Mouse (Mus musculus) MEL (cell line): ENCODE measurements around the gene Barx2. TPM values are rescaled to one million over a fixed set of nuclear protein-coding genes. Genes with fewer than 3 reads are reported as not detected.

Experiments used
- DNase-seq: peaks from one replicate; pipeline ENCODE4 v3.0.0; 2011; ENCODE audit warnings: low read depth, low spot score
- H3K27ac ChIP-seq: 2 replicates; pipeline ENCODE4 v1.5.1; 2012; ENCODE audit warnings: low read depth, mild to moderate bottlenecking, control low read depth, low read length, moderate library complexity; ENCODE audit not compliant: control insufficient read depth
- H3K27me3 ChIP-seq, 2 experiments: fragments of 150-350 bp in 1 of 2; sonication (generic) in 1 of 2; 2 replicates each; pipeline ENCODE4 v1.6.1; 2012; ENCODE audit warnings: low read length in 2 of 2, mild to moderate bottlenecking in 2 of 2, improper control_type of control experiment in 1 of 2, moderate library complexity in 1 of 2; ENCODE audit not compliant: insufficient read depth in 2 of 2, control insufficient read depth in 1 of 2
- H3K36me3 ChIP-seq, 2 experiments: 2 replicates each; pipeline ENCODE4 v1.6.1; 2012 to 2014; ENCODE audit warnings: low read length in 2 of 2, improper control_type of control experiment in 1 of 2, inconsistent platforms in 1 of 2, mild to moderate bottlenecking in 1 of 2; ENCODE audit not compliant: insufficient read depth in 2 of 2, control insufficient read depth in 1 of 2
- H3K4me1 ChIP-seq, 2 experiments: fragments of 150-350 bp in 1 of 2; sonication (generic) in 1 of 2; 2 replicates each; pipeline ENCODE4 v1.6.1; 2012; ENCODE audit warnings: low read length in 2 of 2, improper control_type of control experiment in 1 of 2, mild to moderate bottlenecking in 1 of 2; ENCODE audit not compliant: insufficient read depth in 2 of 2, control insufficient read depth in 1 of 2
- H3K4me3 ChIP-seq, 2 experiments: fragments of 150-350 bp in 1 of 2; sonication (generic) in 1 of 2; 2 replicates each; pipeline ENCODE4 v1.5.1; 2012; ENCODE audit warnings: low read depth in 2 of 2, low read length in 2 of 2, mild to moderate bottlenecking in 2 of 2, moderate library complexity in 2 of 2, control low read depth in 1 of 2, improper control_type of control experiment in 1 of 2; ENCODE audit not compliant: control insufficient read depth in 1 of 2, insufficient read depth in 1 of 2
- H3K79me2 ChIP-seq: 2 replicates; pipeline ENCODE4 v1.6.1; 2012; ENCODE audit warnings: mild to moderate bottlenecking, low read length, moderate library complexity; ENCODE audit not compliant: control insufficient read depth, poor library complexity, insufficient read depth
- H3K9ac ChIP-seq: 2 replicates; pipeline ENCODE4 v1.6.1; 2012; ENCODE audit warnings: low read depth, mild to moderate bottlenecking, control low read depth, low read length, moderate library complexity; ENCODE audit not compliant: control insufficient read depth, poor library complexity, severe bottlenecking
- H3K9me3 ChIP-seq: fragments of 150-350 bp; sonication (generic); replicated peaks from 2 replicates; pipeline ENCODE4 v1.6.1; 2012; ENCODE audit warnings: mild to moderate bottlenecking, low read length, improper control_type of control experiment, moderate library complexity; ENCODE audit not compliant: insufficient read depth
- BHLHE40 ChIP-seq: IDR thresholded peaks from 2 replicates; pipeline ENCODE4 v1.6.1; 2012; ENCODE audit warnings: low read depth, mild to moderate bottlenecking, inconsistent platforms, low read length, improper control_type of control experiment, borderline replicate concordance
- CHD1 ChIP-seq: IDR thresholded peaks from 2 replicates; pipeline ENCODE4 v1.6.1; 2012; ENCODE audit warnings: low read depth, mild to moderate bottlenecking, inconsistent platforms, low read length, improper control_type of control experiment
- CTCF ChIP-seq, 3 experiments: IDR thresholded peaks in 2 of 3; conservative IDR thresholded peaks in 1 of 3; 2 replicates each; pipeline ENCODE4 v1.5.1; 2011 to 2012; ENCODE audit warnings: low read length in 3 of 3, low read depth in 2 of 3, mild to moderate bottlenecking in 2 of 3, improper control_type of control experiment in 1 of 3, inconsistent platforms in 1 of 3, mixed read lengths in 1 of 3, moderate library complexity in 1 of 3; ENCODE audit not compliant: control insufficient read depth in 1 of 3, insufficient read depth in 1 of 3, poor library complexity in 1 of 3, severe bottlenecking in 1 of 3
- E2F4 ChIP-seq: IDR thresholded peaks from 2 replicates; pipeline ENCODE4 v1.6.1; 2011; ENCODE audit warnings: low read depth, low read length, improper control_type of control experiment, borderline replicate concordance
- EP300 ChIP-seq, 2 experiments: IDR thresholded peaks; 2 replicates each; pipeline ENCODE4 v1.6.1; 2011; ENCODE audit warnings: improper control_type of control experiment in 2 of 2, low read length in 2 of 2, low read depth in 1 of 2, mild to moderate bottlenecking in 1 of 2
- GABPA ChIP-seq: IDR thresholded peaks from 2 replicates; pipeline ENCODE4 v1.6.1; 2012; ENCODE audit warnings: low read depth, mild to moderate bottlenecking, inconsistent platforms, low read length, improper control_type of control experiment, moderate library complexity
- GATA1 ChIP-seq: IDR thresholded peaks from 2 replicates; pipeline ENCODE4 v1.6.1; 2011; ENCODE audit warnings: low read depth, low read length, improper control_type of control experiment
- KAT2A ChIP-seq: conservative IDR thresholded peaks from 2 replicates; pipeline ENCODE4 v1.6.1; 2012; ENCODE audit warnings: low read depth, low read length, improper control_type of control experiment, inconsistent platforms
- MAFK ChIP-seq: IDR thresholded peaks from 2 replicates; pipeline ENCODE4 v1.6.1; 2011; ENCODE audit warnings: low read depth, mild to moderate bottlenecking, low read length, improper control_type of control experiment, borderline replicate concordance
- MAX ChIP-seq: IDR thresholded peaks from 2 replicates; pipeline ENCODE4 v1.6.1; 2011; ENCODE audit warnings: low read length, improper control_type of control experiment
- MYB ChIP-seq: IDR thresholded peaks from 2 replicates; pipeline ENCODE4 v1.6.1; 2011; ENCODE audit warnings: mild to moderate bottlenecking, low read depth, low read length, improper control_type of control experiment
- MYC ChIP-seq: IDR thresholded peaks from 2 replicates; pipeline ENCODE4 v1.6.1; 2011; ENCODE audit warnings: low read depth, mild to moderate bottlenecking, low read length, improper control_type of control experiment, moderate library complexity
- NELFE ChIP-seq: IDR thresholded peaks from 2 replicates; pipeline ENCODE4 v1.6.1; 2011; ENCODE audit warnings: low read depth, low read length, improper control_type of control experiment
- NRF1 ChIP-seq: IDR thresholded peaks from 2 replicates; pipeline ENCODE4 v1.6.1; 2014; ENCODE audit warnings: low read depth, mild to moderate bottlenecking, inconsistent platforms, low read length, improper control_type of control experiment, moderate library complexity; ENCODE audit not compliant: poor library complexity, insufficient read depth, severe bottlenecking
- POLR2AphosphoS2 ChIP-seq: IDR thresholded peaks from 2 replicates; pipeline ENCODE4 v1.6.1; 2011; ENCODE audit warnings: low read length, improper control_type of control experiment
- POLR2AphosphoS5 ChIP-seq: IDR thresholded peaks from 2 replicates; pipeline ENCODE4 v1.6.1; 2012; ENCODE audit warnings: low read depth, borderline replicate concordance, mild to moderate bottlenecking, inconsistent platforms, low read length, moderate library complexity, mixed read lengths
- SIN3A ChIP-seq: IDR thresholded peaks from 2 replicates; pipeline ENCODE4 v1.6.1; 2012; ENCODE audit warnings: low read length, improper control_type of control experiment, inconsistent platforms
- TAL1 ChIP-seq: IDR thresholded peaks from 2 replicates; pipeline ENCODE4 v1.6.1; 2012; ENCODE audit warnings: mild to moderate bottlenecking, inconsistent platforms, low read length, moderate library complexity, mixed read lengths
- ZKSCAN1 ChIP-seq: IDR thresholded peaks from 2 replicates; pipeline ENCODE4 v1.6.1; 2012; ENCODE audit warnings: low read depth, mild to moderate bottlenecking, inconsistent platforms, low read length, improper control_type of control experiment, moderate library complexity
- polyA plus RNA-seq, 2 experiments: library from polyadenylated mRNA; stranded (reverse) in 1 of 2; unstranded in 1 of 2; fragments of >175 nt in 1 of 2; fragments of >200 nt in 1 of 2; gene quantifications; 2 replicates each; pipeline versions ENCODE4 v1.2.1 to v1.2.4; 2012; ENCODE audit warnings: low replicate concordance in 2 of 2, low read depth in 1 of 2; ENCODE audit not compliant: insufficient read length in 2 of 2, insufficient read depth in 1 of 2, missing spikeins in 1 of 2
- total RNA-seq: library from RNA; depleted of rRNA; stranded (reverse); fragments of 300-350 nt; gene quantifications from 2 replicates; pipeline ENCODE4 v1.2.3, GENCODE M21; 2012

Barx2 gene
- total and polyA plus RNA-seq, 3 experiments: not detected

DNA sequence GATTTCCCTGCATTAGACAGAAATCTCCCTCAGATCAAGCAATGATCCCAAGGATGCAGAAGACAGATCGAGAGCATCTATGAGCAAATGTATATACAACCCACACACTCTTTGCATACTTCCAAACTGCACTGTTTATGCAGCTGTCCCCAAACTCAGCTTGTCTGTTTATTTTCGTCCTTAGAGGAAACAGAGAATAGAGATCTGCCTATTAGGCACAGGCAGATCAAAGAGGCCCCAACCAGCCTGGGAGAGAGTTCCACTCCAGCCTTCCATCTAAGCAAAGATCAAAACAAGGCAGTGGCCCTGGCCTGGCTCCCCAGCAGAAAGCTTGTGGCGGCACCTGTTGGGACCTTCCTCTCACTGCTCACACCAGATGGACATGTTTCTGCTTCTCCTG, 27.0 kb downstream of the Barx2 start:
- no peaks in the 10 kb centered on the region for H3K79me2 ChIP-seq
- no peaks in the 10 kb centered on the region for H3K36me3 ChIP-seq
- no peak for DNase-seq
- H3K4me1 ChIP-seq: no peaks in the 10 kb centered on the region
- no peak overlapping the region for H3K27ac ChIP-seq
- H3K4me3 ChIP-seq: no peak overlapping the region
- H3K9me3 ChIP-seq: no peaks in the 10 kb centered on the region
- no peaks in the 10 kb centered on the region for H3K27me3 ChIP-seq
- no peak for TF ChIP-seq POLR2AphosphoS2
- no peak for TF ChIP-seq MYB
- TF ChIP-seq E2F4: no peak
- no peak for TF ChIP-seq MAFK
- TF ChIP-seq NELFE: no peak
- TF ChIP-seq MYC: no peak
- no peak for TF ChIP-seq GATA1
- TF ChIP-seq EP300 (IDR thresholded peaks at IDR 0.05; ENCODE audit: low read depth in 1 of 2, low read length in 2 of 2): no peak
- TF ChIP-seq ZKSCAN1: no peak
- TF ChIP-seq CTCF (IDR thresholded peaks at IDR 0.05 in 2 of 3, conservative IDR thresholded peaks at IDR 0.05 in 1 of 3; ENCODE audit: control insufficient read depth in 1 of 3, insufficient read depth in 1 of 3, low read depth in 2 of 3, low read length in 3 of 3, poor library complexity in 1 of 3, severe bottlenecking in 1 of 3): no peak
- no peak for TF ChIP-seq BHLHE40
- H3K9ac ChIP-seq: no peak overlapping the region

- H3K27me3 ChIP-seq: no peaks in the 10 kb centered on the region
- no peak overlapping the region for H3K4me3 ChIP-seq
- no peak overlapping the region for H3K9ac ChIP-seq
- no peaks in the 10 kb centered on the region for H3K9me3 ChIP-seq
- H3K79me2 ChIP-seq: no peaks in the 10 kb centered on the region
- DNase-seq: no peak
- H3K36me3 ChIP-seq: no peaks in the 10 kb centered on the region
- no peaks in the 10 kb centered on the region for H3K4me1 ChIP-seq
- H3K27ac ChIP-seq: no peak overlapping the region
- no peak for TF ChIP-seq CHD1
- no peak for TF ChIP-seq TAL1
- TF ChIP-seq GABPA: no peak
- TF ChIP-seq EP300 (IDR thresholded peaks at IDR 0.05; ENCODE audit: low read depth in 1 of 2, low read length in 2 of 2): no peak
- TF ChIP-seq MAX: no peak
- no peak for TF ChIP-seq SIN3A
- no peak for TF ChIP-seq MYB
- TF ChIP-seq POLR2AphosphoS5: no peak
- no peak for TF ChIP-seq BHLHE40
- TF ChIP-seq GATA1: no peak
- TF ChIP-seq KAT2A: no peak
- TF ChIP-seq NRF1: no peak
- TF ChIP-seq, all 39 proteins: peak for 0
Observed at GRCm38 (mm10) chr9:31882376-31882775, 30.9 kb downstream of the Barx2 start.
